Mouse (Mus musculus): ENCODE results near the gene Crybb1.

Gene Crybb1

DNA sequence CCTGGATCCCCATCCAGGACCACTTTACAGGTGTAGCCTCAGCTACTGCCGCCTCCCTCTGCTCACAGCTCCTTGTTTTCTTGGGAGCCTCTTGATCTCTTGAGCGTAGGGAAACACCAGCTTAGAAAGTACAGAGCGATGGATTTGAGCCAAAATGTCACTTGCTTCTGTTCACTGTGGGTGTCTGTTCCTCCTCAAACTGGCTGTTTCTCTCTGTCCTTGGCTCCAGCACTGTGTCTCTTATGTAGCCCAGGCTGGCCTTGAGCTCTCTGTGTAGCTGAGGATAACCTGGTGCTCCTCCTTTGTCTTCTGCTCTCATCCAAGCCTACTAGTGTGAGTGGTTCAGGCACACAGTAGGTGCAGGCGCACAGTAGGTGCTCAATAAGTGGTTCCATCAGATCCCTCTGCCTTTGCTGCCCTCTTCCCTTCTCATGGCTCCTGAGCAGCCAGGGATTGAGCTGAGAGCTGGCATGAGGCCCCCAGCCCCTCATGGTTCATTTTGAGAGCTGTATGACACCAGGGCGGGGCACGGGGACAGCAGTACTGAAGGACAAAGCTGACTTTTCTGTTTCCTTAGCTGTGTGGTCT lies 45.2 kb downstream of the Crybb1 start:
- DNase-seq (ENCODE audit: low read depth, low spot score) = no peak

DNA sequence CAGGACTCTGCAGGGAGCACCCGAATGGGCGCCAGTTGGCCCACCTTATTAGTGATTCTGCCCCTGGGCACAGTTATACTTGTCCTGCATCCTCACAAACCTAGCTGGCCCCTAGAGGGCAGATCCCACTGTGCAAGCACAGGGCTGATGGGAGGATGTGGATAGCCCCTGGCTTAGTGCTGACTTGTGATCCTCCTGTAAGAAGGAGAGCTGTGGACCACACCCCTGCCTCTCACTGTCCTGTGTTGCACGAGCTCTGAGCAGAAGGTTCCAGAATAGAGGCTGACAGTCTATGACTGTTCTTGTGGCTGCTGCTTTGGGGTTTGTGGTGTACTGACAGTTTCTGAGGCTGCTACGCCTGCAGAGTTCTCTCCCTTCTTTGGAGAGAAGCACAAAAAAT lies 46.1 kb downstream of the Crybb1 start:
- DNase-seq (ENCODE audit: low read depth, low spot score) = no peak

DNA sequence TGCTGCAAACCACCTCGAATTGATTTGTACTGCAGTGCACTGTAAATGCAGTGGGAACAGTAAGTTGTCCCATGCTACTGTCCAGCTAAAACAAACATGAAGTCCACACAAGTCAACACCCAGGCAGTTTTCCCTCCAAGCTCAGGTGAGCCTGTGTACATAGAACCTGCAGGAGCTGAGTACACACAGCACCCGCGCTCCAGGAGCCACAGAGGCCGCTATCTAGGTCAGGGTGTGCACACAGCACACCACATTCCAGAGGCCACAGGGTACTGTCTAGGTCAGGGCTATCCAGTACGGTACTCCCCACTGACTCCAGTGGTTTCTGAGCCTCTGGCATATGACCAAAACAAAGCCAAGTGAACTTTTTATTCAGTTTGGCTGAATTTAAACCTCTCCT lies 46.7 kb downstream of the Crybb1 start:
- DNase-seq (ENCODE audit: low read depth, low spot score) = no peak

DNA sequence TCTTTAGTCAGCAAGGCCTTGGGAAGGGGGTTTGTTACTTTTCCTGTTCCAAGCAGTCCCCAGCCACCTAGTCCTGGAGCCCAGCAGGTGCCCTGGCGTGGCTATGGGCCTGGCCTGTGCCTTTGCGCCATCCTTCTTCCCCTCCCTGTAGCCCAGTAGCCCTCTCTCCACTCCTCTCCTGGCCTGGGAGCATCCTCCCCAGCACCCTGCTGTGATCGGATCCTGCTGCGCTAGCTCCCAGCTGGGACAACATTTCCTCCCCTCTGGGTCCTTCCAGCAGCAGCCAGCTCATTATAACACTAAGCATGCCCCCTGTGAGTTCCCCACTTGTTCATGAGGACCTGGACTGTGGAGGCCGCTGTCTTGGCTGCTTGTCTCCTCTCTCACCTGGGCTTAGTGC lies 50.2 kb downstream of the Crybb1 start:
- no peak for DNase-seq (ENCODE audit: low read depth, low spot score)

DNA sequence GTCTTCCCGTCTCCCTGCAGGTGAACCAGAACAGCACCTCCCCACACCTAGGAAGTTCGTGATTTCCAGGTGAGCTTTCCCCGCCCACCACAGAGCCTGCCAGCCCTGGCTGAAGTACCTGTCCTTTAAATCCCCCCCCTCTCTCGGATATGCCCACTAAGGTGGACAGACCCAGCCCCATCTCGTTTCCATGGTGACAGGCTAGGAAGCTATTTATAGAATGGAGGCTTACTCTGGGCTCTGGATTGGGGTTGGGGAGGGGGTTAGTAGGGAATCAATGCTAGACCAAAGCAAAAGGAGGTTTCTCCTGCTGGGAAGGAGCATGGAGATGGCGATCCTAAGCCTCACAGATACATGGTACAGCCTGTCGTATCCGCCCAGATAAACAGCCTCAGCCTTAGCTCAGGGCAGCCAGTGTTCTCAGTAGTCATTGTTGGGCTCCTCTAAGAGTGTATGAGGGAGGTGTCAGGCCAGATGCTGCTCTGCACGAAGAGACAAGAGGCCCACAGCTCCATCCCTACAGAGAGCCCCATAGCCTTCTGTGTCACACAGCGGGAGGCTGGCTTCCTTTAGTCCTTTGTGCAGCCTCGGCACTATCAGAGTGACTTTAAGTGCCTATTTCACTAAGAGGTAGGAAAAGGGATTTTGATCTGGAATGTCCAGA lies 57.7 kb downstream of the Crybb1 start:
- no peak for DNase-seq (ENCODE audit: low read depth, low spot score)

DNA sequence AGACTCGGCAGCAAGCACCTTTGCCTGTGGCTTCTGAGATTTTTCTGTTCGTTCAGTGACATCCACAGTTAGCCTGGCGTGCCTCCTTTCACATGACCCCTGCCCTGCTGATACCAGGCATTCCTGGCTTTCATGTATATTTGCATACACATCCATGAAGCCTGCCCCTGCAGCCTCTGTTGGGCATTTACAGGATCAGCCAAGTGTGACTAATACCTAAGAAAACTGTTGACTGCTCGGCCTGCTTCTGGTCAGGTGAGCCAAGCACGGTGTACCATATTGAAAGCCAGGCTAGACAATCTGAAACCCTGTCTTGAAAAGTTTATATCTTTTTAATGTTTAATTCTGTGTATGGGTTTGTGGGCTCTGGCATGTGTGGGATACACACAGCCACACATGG lies 60.9 kb downstream of the Crybb1 start:
- DNase-seq (ENCODE audit: low read depth, low spot score) = no peak

DNA sequence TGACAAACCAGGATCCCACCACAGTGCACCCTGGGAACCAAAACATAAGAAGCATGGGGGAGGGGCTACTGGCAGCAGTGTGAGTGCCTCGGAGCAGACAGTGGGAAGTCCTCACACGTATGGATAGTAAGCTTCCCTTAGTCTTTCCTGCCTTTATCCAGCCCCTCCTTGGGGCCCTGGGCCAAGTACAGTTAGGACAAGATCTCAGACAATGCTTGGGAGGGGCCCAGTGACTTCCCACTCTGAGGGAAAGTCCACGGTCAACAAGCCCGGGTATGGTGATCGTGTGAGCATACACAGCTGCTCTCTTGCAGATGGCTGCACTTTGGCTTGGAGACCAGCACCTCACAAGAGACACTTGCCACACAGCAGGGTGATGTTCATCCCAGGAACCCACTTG lies 61.7 kb downstream of the Crybb1 start:
- DNase-seq (ENCODE audit: low read depth, low spot score) = no peak

All from retina, adult 2 months (tissue).